Mouse (Mus musculus) heart, embryonic 12.5 days (tissue): ENCODE data around the gene Olfr573-ps1. TPM values are rescaled to one million over a fixed set of nuclear protein-coding genes. Genes with fewer than 3 reads are reported as not detected.
A peak's percentile ranks its signal among the peaks of the same experiment; 100 is the strongest.

Source experiments
- ATAC-seq: fragments of 200-750 bp; cut with Nextera tagmentation; 2 replicates; pipeline ENCODE4 v1.8.0; 2017; ENCODE audit warnings: moderate TSS enrichment, moderate library complexity; ENCODE audit not compliant: insufficient number of reproducible peaks, low FRiP score
- H3K27ac ChIP-seq: fragments of 300-500 bp; sonication (generic); 2 replicates; pipeline ENCODE4 v1.5.1; 2016; ENCODE audit warnings: mild to moderate bottlenecking, moderate library complexity; ENCODE audit not compliant: poor library complexity, severe bottlenecking
- H3K27me3 ChIP-seq: fragments of 300-500 bp; sonication (generic); replicated peaks from 2 replicates; pipeline ENCODE4 v1.6.1; 2016; ENCODE audit warnings: mild to moderate bottlenecking, moderate library complexity
- H3K36me3 ChIP-seq: fragments of 300-500 bp; sonication (generic); 2 replicates; pipeline ENCODE4 v1.6.1; 2016; ENCODE audit warnings: mild to moderate bottlenecking, moderate library complexity
- H3K4me1 ChIP-seq: fragments of 300-500 bp; sonication (generic); replicated peaks from 2 replicates; pipeline ENCODE4 v1.6.1; 2016; ENCODE audit warnings: mild to moderate bottlenecking
- H3K4me2 ChIP-seq: fragments of 300-500 bp; sonication (generic); 2 replicates; pipeline ENCODE4 v1.6.1; 2016; ENCODE audit warnings: mild to moderate bottlenecking, moderate library complexity
- H3K4me3 ChIP-seq: fragments of 300-500 bp; sonication (generic); 2 replicates; pipeline ENCODE4 v1.5.1; 2016; ENCODE audit warnings: mild to moderate bottlenecking
- H3K9ac ChIP-seq: fragments of 300-500 bp; sonication (generic); 2 replicates; pipeline ENCODE4 v1.6.1; 2016; ENCODE audit warnings: mild to moderate bottlenecking, moderate library complexity
- H3K9me3 ChIP-seq: fragments of 300-500 bp; sonication (generic); replicated peaks from 2 replicates; pipeline ENCODE4 v1.6.1; 2016; ENCODE audit warnings: mild to moderate bottlenecking, moderate library complexity
- WGBS: fragments of 180-500 bp; shearing (Covaris S2); methylation state at CpG from one replicate; pipeline ENCODE4 v1.1.7; 2016; 5-methylcytosine and 5-hydroxymethylcytosine counted together
- polyA plus RNA-seq: library from polyadenylated mRNA; unstranded; fragments of >200 nt; fragmentation: Nextera tagmentation; extraction: Ambion mirVana; gene quantifications from 2 replicates; pipeline ENCODE4 v1.2.1, GENCODE M21; 2016

Gene Olfr573-ps1
- not detected in 2 replicates for polyA plus RNA-seq

DNA sequence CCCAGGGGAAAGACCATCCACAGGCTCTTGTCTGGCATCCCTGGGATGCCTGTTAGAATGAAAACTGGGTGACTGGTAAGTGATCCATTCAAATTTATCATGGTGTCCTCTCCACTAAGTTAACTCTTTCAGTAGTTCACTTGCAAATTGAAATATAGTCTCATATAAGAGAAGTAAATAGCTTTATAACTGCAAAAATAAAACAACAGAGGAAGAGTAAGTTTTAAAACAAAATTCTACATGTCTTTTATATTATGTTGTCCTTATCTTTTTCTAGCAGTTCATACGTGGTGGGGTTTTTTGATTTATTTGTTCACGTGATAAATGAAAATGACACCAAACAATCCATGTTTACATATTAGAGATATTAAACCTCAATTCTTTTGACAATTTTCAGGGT is at the start of gene Olfr573-ps1:
TSS of gene Olfr573-ps1 (minus strand) at position 101 of the 400 bp plus-strand sequence.
- no peak within 1 kb of the TSS for H3K4me3 ChIP-seq
- no peak within 1 kb of the TSS for H3K9ac ChIP-seq
- 82% methylated on average over 2 of the region's 2 CpGs for WGBS
- no peak for ATAC-seq
- H3K36me3 ChIP-seq = no peaks in the 10 kb centered on the region
- H3K4me2 ChIP-seq = no peak within 1 kb of the TSS
- H3K27ac ChIP-seq = no peak within 1 kb of the TSS
- no peaks in the 10 kb centered on the region for H3K4me1 ChIP-seq
- no peaks in the 10 kb centered on the region for H3K9me3 ChIP-seq
- no peaks in the 10 kb centered on the region for H3K27me3 ChIP-seq

DNA sequence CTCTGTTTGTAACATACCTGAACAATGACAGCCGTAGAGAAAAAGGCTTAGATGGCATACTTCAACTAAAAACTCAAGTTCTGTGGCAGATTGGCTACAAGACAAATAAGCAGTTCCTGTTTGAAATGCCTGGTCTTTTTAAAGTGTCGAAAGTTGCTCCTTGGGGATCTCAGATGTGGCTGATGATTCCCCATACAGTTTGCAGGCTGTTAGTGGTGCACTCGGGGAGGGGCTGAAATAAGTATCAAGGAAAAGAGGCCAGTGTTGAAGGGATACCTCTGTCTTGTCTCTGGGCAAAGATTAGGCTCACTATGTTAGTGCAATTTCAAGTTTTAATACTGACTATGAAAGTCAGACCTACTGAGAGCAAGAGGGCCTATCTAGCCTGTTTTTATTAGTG is 46.8 kb upstream of the Olfr573-ps1 start, which contains the start of gene Olfr578:
TSS of gene Olfr578 (minus strand) at position 101 of the 400 bp plus-strand sequence.
- no peak for ATAC-seq
- Histone ChIP-seq H3K36me3 (no peaks in the 10 kb centered on the region), H3K4me1 (no peaks in the 10 kb centered on the region), H3K4me2 (no peak within 1 kb of the TSS), H3K27me3 (no peaks in the 10 kb centered on the region), H3K9me3 (no peaks in the 10 kb centered on the region), H3K9ac (no peak within 1 kb of the TSS), H3K4me3 (no peak within 1 kb of the TSS), H3K27ac (no peak within 1 kb of the TSS)
- WGBS = 39% methylated on average over 3 of the region's 3 CpGs

GRCm38 (mm10) chr7:102975843-102976242 is 33.5 kb upstream of the Olfr573-ps1 start, which contains the start of gene Olfr577:
Gene Olfr577, minus strand, starts transcription at chr7:102975943.
- no peak within 1 kb of the TSS for H3K4me3 ChIP-seq
- H3K9me3 ChIP-seq = no peaks in the 10 kb centered on the region
- no peak for ATAC-seq
- no peak within 1 kb of the TSS for H3K27ac ChIP-seq
- no peaks in the 10 kb centered on the region for H3K36me3 ChIP-seq
- no peak within 1 kb of the TSS for H3K9ac ChIP-seq
- no peak within 1 kb of the TSS for H3K4me2 ChIP-seq
- no peaks in the 10 kb centered on the region for H3K4me1 ChIP-seq
- WGBS = 75% methylated on average over 2 of the region's 2 CpGs
- no peaks in the 10 kb centered on the region for H3K27me3 ChIP-seq

GRCm38 (mm10) chr7:102974399-102974798 is 32.0 kb upstream of the Olfr573-ps1 start:
- no peak for ATAC-seq
- H3K4me3 ChIP-seq = no peak overlapping the region
- no peak overlapping the region for H3K4me2 ChIP-seq
- no peaks in the 10 kb centered on the region for H3K27me3 ChIP-seq
- no peaks in the 10 kb centered on the region for H3K4me1 ChIP-seq
- no peaks in the 10 kb centered on the region for H3K9me3 ChIP-seq
- no peak overlapping the region for H3K9ac ChIP-seq
- 53% methylated on average over 1 of the region's 1 CpGs for WGBS
- no peak overlapping the region for H3K27ac ChIP-seq
- H3K36me3 ChIP-seq = no peaks in the 10 kb centered on the region

DNA sequence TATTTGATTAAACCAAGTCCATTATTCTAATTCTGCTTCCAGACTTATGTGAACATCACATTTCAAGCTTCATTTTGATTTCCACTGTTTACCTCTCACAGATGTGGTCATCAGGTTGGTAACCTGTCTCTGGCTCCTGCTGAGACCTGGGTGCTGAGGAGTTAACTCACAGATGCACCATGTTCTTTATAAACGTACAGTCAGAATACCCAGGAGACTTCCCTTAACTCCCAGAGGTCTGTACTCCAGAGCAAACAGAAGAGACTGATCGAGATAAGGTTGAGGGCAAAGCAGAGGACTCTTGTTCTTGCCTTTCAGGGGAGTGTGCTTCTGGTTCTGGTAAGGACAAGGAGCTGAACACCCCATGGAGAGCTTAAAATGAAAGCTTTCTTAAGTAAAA is 20.0 kb upstream of the Olfr573-ps1 start, which contains the start of gene Olfr576:
TSS of gene Olfr576 (plus strand) at position 301 of the 400 bp plus-strand sequence.
- no peak for ATAC-seq

DNA sequence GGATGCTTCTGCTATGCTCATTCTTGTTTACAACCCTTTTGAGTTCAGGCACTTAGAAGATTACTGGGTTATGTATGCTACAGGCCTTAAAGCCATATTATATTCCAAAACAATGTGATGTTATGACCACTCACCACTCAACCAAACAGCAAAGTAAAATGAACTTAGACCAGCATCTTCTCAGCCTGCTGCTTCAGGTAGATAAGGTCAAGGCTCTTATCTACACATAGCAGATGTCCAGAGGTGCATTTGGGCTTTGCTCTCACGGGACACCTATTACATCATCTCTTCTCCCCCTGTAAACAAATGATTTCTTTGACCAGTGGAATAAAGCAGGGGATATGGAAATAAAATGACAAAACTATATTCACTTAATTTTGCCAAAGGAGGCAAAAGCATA is 16.2 kb upstream of the Olfr573-ps1 start, which contains the start of gene Olfr575:
TSS of gene Olfr575 (minus strand) at position 183 of the 400 bp plus-strand sequence.
- H3K4me1 ChIP-seq = 0 out of 2 replicates have a peak, but pooled peaks cover 3% of the 10 kb centered on the region
- peak; percentile 93 for ATAC-seq
- H3K36me3 ChIP-seq = no peaks in the 10 kb centered on the region
- no peaks in the 10 kb centered on the region for H3K9me3 ChIP-seq
- 24% methylated on average over 1 of the region's 1 CpGs for WGBS
- no peaks in the 10 kb centered on the region for H3K27me3 ChIP-seq
- no peak within 1 kb of the TSS for H3K4me3 ChIP-seq
- no peak within 1 kb of the TSS for H3K27ac ChIP-seq
- no peak within 1 kb of the TSS for H3K4me2 ChIP-seq
- H3K9ac ChIP-seq = no peak within 1 kb of the TSS

More for the DNA sequence above, 20.0 kb upstream of the Olfr573-ps1 start, which contains the start of gene Olfr576:
- Histone ChIP-seq H3K27me3 (no peaks in the 10 kb centered on the region), H3K4me1 (0 out of 2 replicates have a peak, but pooled peaks cover 6% of the 10 kb centered on the region), H3K9ac (no peak within 1 kb of the TSS), H3K4me2 (no peak within 1 kb of the TSS), H3K27ac (no peak within 1 kb of the TSS), H3K4me3 (no peak within 1 kb of the TSS), H3K9me3 (no peaks in the 10 kb centered on the region), H3K36me3 (no peaks in the 10 kb centered on the region)
- whole genome bisulfite sequencing = 4% methylated on average over 2 of the region's 2 CpGs

GRCm38 (mm10) chr7:102958137-102958536 is 15.8 kb upstream of the Olfr573-ps1 start:
- H3K27me3 ChIP-seq = no peaks in the 10 kb centered on the region
- no peak for ATAC-seq
- 0 out of 2 replicates have a peak, but pooled peaks cover 3% of the 10 kb centered on the region for H3K4me1 ChIP-seq
- H3K4me2 ChIP-seq = no peak overlapping the region
- H3K27ac ChIP-seq = no peak overlapping the region
- H3K36me3 ChIP-seq = no peaks in the 10 kb centered on the region
- H3K9ac ChIP-seq = no peak overlapping the region
- 45% methylated on average over 3 of the region's 3 CpGs for WGBS
- no peaks in the 10 kb centered on the region for H3K9me3 ChIP-seq
- H3K4me3 ChIP-seq = no peak overlapping the region

- no peaks in the 10 kb centered on the region for H3K27me3 ChIP-seq
- H3K4me2 ChIP-seq = no peak overlapping the region
- WGBS = 67% methylated on average over 1 of the region's 1 CpGs
- no peaks in the 10 kb centered on the region for H3K36me3 ChIP-seq
- H3K9ac ChIP-seq = no peak overlapping the region
- no peak overlapping the region for H3K4me3 ChIP-seq
- H3K4me1 ChIP-seq = no peaks in the 10 kb centered on the region
- no peak overlapping the region for H3K27ac ChIP-seq
- no peaks in the 10 kb centered on the region for H3K9me3 ChIP-seq
- ATAC-seq = no peak
These were observed 8.4 kb upstream of the Olfr573-ps1 start for GRCm38 (mm10) chr7:102950732-102951131.

- no peak for ATAC-seq
- Histone ChIP-seq H3K27ac (no peak within 1 kb of the TSS), H3K36me3 (no peaks in the 10 kb centered on the region), H3K9me3 (no peaks in the 10 kb centered on the region), H3K4me2 (no peak within 1 kb of the TSS), H3K27me3 (no peaks in the 10 kb centered on the region), H3K4me1 (no peaks in the 10 kb centered on the region), H3K9ac (no peak within 1 kb of the TSS), H3K4me3 (no peak within 1 kb of the TSS)
- 94% methylated on average over 1 of the region's 1 CpGs for WGBS
These were observed 5.8 kb upstream of the Olfr573-ps1 start, which contains the start of gene Olfr574 for GRCm38 (mm10) chr7:102948167-102948566. Gene Olfr574, plus strand, starts transcription at chr7:102948467.

- no peak overlapping the region for H3K4me3 ChIP-seq
- H3K9ac ChIP-seq = no peak overlapping the region
- no peaks in the 10 kb centered on the region for H3K36me3 ChIP-seq
- no peaks in the 10 kb centered on the region for H3K4me1 ChIP-seq
- H3K27me3 ChIP-seq = no peaks in the 10 kb centered on the region
- no peak overlapping the region for H3K27ac ChIP-seq
- H3K9me3 ChIP-seq = no peaks in the 10 kb centered on the region
- 76% methylated on average over 1 of the region's 1 CpGs for WGBS
- no peak overlapping the region for H3K4me2 ChIP-seq
- ATAC-seq = peak; percentile 80; the same call in 1 of the 2 replicates
These were observed 1.0 kb upstream of the Olfr573-ps1 start for GRCm38 (mm10) chr7:102943417-102943816.

DNA sequence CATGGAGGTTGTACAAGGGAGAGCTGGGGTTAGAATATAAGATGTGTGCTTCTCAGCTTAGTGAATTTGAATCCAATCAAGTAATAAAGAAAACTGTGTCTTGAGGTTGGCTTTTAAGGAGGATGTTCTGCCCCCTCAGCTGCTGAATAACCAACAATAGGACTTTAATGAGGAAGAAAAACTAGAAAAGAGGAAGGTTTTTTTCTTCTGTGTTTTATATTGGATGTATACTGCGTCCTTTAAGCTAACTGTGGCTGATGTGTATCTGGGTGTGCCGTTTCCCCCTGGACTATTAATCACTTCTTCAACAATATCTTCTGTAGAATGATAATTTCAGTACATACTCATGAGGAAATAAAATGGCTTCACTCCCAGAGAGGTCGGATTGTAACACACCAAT is 15.3 kb downstream of the Olfr573-ps1 start:
- no peak for ATAC-seq

DNA sequence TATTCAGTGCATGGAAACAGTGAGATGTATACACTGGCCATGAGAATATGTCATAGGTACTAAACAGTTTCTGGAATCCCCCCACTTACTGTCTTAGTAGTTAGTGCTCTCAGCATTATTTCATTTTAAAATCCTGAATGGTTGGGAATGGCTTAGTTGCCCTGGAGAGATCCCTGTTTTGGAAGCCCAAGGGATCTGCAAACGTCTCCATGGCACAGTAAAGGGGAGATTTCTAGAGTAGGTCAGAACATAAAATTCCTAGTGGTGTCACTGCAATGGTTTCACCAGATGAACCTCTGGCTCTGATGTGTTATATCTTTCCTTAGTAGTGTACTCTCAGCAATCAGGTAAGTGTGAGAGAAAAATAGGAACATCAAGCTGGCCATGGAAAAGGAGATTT is 18.3 kb downstream of the Olfr573-ps1 start, which contains the start of gene Olfr572:
TSS of gene Olfr572 (plus strand) at position 301 of the 400 bp plus-strand sequence.
- no peaks in the 10 kb centered on the region for H3K9me3 ChIP-seq
- H3K27me3 ChIP-seq = no peaks in the 10 kb centered on the region
- no peak for ATAC-seq
- no peak within 1 kb of the TSS for H3K4me3 ChIP-seq
- 51% methylated on average over 1 of the region's 1 CpGs for WGBS
- no peaks in the 10 kb centered on the region for H3K4me1 ChIP-seq
- no peak within 1 kb of the TSS for H3K27ac ChIP-seq
- no peak within 1 kb of the TSS for H3K4me2 ChIP-seq
- H3K9ac ChIP-seq = no peak within 1 kb of the TSS
- no peaks in the 10 kb centered on the region for H3K36me3 ChIP-seq

More for the DNA sequence above, 15.3 kb downstream of the Olfr573-ps1 start:
- Histone ChIP-seq H3K9me3 (no peaks in the 10 kb centered on the region), H3K36me3 (no peaks in the 10 kb centered on the region), H3K4me1 (no peaks in the 10 kb centered on the region), H3K4me2 (no peak overlapping the region), H3K9ac (no peak overlapping the region), H3K27ac (no peak overlapping the region), H3K27me3 (no peaks in the 10 kb centered on the region), H3K4me3 (no peak overlapping the region)
- 68% methylated on average over 3 of the region's 3 CpGs for WGBS
